In the genomic region with DNA sequence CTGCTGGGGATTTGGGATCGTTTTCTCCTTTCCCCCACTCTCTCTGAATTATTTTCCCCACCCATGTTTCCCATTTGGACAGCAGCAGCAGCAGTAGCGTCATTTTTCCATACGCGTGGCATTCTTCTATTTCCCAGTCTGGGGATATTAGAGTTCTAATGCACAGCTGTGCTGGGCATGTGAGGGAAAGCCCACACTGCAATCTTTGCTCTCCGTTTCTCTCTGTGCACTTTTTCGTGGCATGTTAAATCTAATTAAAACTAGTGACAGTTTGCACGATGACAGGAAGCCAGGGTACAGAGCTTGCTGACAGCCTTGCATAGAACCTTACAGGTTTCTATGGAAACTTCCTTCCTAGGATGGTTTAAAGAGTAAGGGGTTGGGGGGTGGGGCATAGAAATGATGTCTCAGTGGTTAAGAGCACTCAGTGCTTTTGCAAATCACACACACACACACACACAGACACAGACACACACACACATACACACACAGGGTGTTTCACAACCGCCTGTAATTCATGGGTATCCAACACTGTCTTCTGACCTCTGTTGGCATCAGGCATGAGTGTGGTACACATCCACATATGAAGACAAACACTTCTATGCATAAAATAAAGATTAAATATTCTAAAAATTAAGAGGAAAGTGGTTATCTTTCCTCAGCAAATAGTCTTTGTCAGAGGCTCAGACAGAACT, we compare ENCODE assay signal across 7 mouse cellular contexts. TPM values are rescaled to one million over a fixed set of nuclear protein-coding genes. Genes with fewer than 3 reads are reported as not detected.
DNase-seq lines count a peak whose midpoint lies in the region; ATAC-seq and TF ChIP-seq lines count a peak whose summit lies in the region.

No protein-coding gene starts in this region.

- no peak overlapping the region for H3K9ac ChIP-seq in forebrain, embryonic 15.5 days (replicated peaks)
- H3K9ac ChIP-seq in midbrain, embryonic 14.5 days (replicated peaks; ENCODE audit: low read length), result no peak overlapping the region; the same call in 1 of the 2 replicates

- H3K27me3 ChIP-seq in forebrain, embryonic 15.5 days, result no peaks in the 10 kb centered on the region
- H3K27me3 ChIP-seq in midbrain, embryonic 14.5 days (ENCODE audit: control insufficient read depth, insufficient read depth, low read length), result no peaks in the 10 kb centered on the region

- peak; percentile 69 for ATAC-seq in forebrain, embryonic 15.5 days (replicated peaks)
- no peak; the same call in 1 of the 2 replicates for ATAC-seq in midbrain, embryonic 14.5 days (ENCODE audit: low FRiP score, low TSS enrichment)

- H3K4me3 ChIP-seq in left cerebral cortex, adult 2 months, result no peak overlapping the region
- H3K4me3 ChIP-seq in cortical plate, adult 2 months (ENCODE audit: insufficient read depth, low read length), result no peak overlapping the region
- H3K4me3 ChIP-seq in forebrain, embryonic 15.5 days, result no peak overlapping the region
- no peak overlapping the region for H3K4me3 ChIP-seq in midbrain, embryonic 14.5 days (replicated peaks; ENCODE audit: low read depth, low read length)

- H3K4me1 ChIP-seq in cortical plate, adult 2 months (ENCODE audit: control insufficient read depth, insufficient read depth, low read length), result peaks cover 1% of the 10 kb centered on the region; the same call in 1 of the 2 replicates
- H3K4me1 ChIP-seq in forebrain, embryonic 15.5 days, result peaks cover 5% of the 10 kb centered on the region; the same call in 1 of the 2 replicates
- no peaks in the 10 kb centered on the region for H3K4me1 ChIP-seq in midbrain, embryonic 14.5 days (ENCODE audit: control insufficient read depth, insufficient read depth, low read length)

- intact Hi-C loops in left cerebral cortex, adult 2 months (cut with DNase I), result loop anchor here (5.0 kb wide), 1 partner anchor 645 kb away; no protein-coding TSS in a partner anchor
- intact Hi-C loops in left cerebral cortex, postnatal 10 days (cut with DNase I), result loop anchor here (10.0 kb wide), 1 partner anchor 907 kb away; no protein-coding TSS in a partner anchor

- no peaks in the 10 kb centered on the region for H3K36me3 ChIP-seq in forebrain, embryonic 15.5 days
- no peaks in the 10 kb centered on the region for H3K36me3 ChIP-seq in midbrain, embryonic 14.5 days (ENCODE audit: control insufficient read depth, insufficient read depth, low read length)

- no peak overlapping the region for H3K4me2 ChIP-seq in forebrain, embryonic 15.5 days (replicated peaks)
- no peak overlapping the region for H3K4me2 ChIP-seq in midbrain, embryonic 14.5 days (ENCODE audit: low read length)

- TF ChIP-seq POLR2A in cortical plate, adult 2 months (IDR thresholded peaks at IDR 0.05; ENCODE audit: extremely low read depth, insufficient read depth, low read length), result no peak

- 64% methylated on average over 8 of the region's 8 CpGs for whole genome bisulfite sequencing in forebrain, embryonic 15.5 days
- 47% methylated on average over 8 of the region's 8 CpGs for WGBS in midbrain, embryonic 14.5 days

- H3K27ac ChIP-seq in left cerebral cortex, adult 2 months, result peak overlapping the region; percentile 7
- 0 out of 2 replicates have a peak overlapping the region, but pooled peaks have one; percentile 26 for H3K27ac ChIP-seq in cortical plate, adult 2 months (ENCODE audit: insufficient read depth, low read length)
- peak overlapping the region; percentile 72 for H3K27ac ChIP-seq in forebrain, embryonic 15.5 days (replicated peaks)
- peak overlapping the region; percentile 57 for H3K27ac ChIP-seq in midbrain, embryonic 14.5 days (replicated peaks; ENCODE audit: low read depth, low read length)

- TF ChIP-seq CTCF in left cerebral cortex, adult 2 months (IDR thresholded peaks at IDR 0.05), result no peak
- no peak for TF ChIP-seq CTCF in cortical plate, adult 2 months (IDR thresholded peaks at IDR 0.05; ENCODE audit: extremely low read depth, insufficient read depth, low read length)

- H3K9me3 ChIP-seq in forebrain, embryonic 15.5 days, result no peaks in the 10 kb centered on the region
- H3K9me3 ChIP-seq in midbrain, embryonic 14.5 days (ENCODE audit: control insufficient read depth, low read length), result no peaks in the 10 kb centered on the region

- no peak for DNase-seq in left cerebral cortex, adult 2 months (ENCODE audit: extremely low spot score in 1 of 2, low spot score in 2 of 2)
- DNase-seq in left cerebral cortex, postnatal 10 days (ENCODE audit: extremely low spot score in 1 of 2, low spot score in 2 of 2), result no peak
- peak; percentile 42 for DNase-seq in midbrain, embryonic 14.5 days
- no peak for DNase-seq in adrenal gland, adult 8-10 months
- DNase-seq in adrenal gland, postnatal 10 days, result no peak

RNA-seq across cellular contexts. Expression of a gene that starts 3.0 kb away (rescaled TPM):
- total RNA-seq in left cerebral cortex, adult 2 months (2021), result 1 to 10 TPM; 7.3 to 8.5 TPM
- total RNA-seq in left cerebral cortex, postnatal 10 days (2021), result 1 to 10 TPM; 6.3 to 9.3 TPM
- polyA plus RNA-seq in cortical plate, adult 2 months (2012; rRNA removed), result 2.4 TPM in 2 replicates
- 0.88 and 2.4 TPM in 2 replicates for polyA plus RNA-seq in forebrain, embryonic 15.5 days (2015; fragmentation: Nextera tagmentation; extraction: Ambion mirVana)
- 0.72 and 0.77 TPM in 2 replicates for polyA plus RNA-seq in midbrain, embryonic 14.5 days (2014; fragmentation: Nextera tagmentation; extraction: Ambion mirVana)
- total RNA-seq in adrenal gland, adult 8-10 months (2022), result 10 to 100 TPM in 2 of 4 experiments, 1 to 10 TPM in 2; 2.9 to 39.5 (median 10.6) TPM
- 10 to 100 TPM; 31.6 to 31.7 TPM for total RNA-seq in adrenal gland, postnatal 10 days (2021)

RNA-seq across cellular contexts. Expression of a gene that starts 34.7 kb away (rescaled TPM):
- 10 to 100 TPM; 10.5 to 12.0 TPM for total RNA-seq in left cerebral cortex, adult 2 months (2021)
- total RNA-seq in left cerebral cortex, postnatal 10 days (2021), result 1 to 10 TPM; 5.4 to 8.4 TPM
- 4.1 and 5.2 TPM in 2 replicates for polyA plus RNA-seq in cortical plate, adult 2 months (2012; rRNA removed)
- polyA plus RNA-seq in forebrain, embryonic 15.5 days (2015; fragmentation: Nextera tagmentation; extraction: Ambion mirVana), result 1.6 and 1.8 TPM in 2 replicates
- polyA plus RNA-seq in midbrain, embryonic 14.5 days (2014; fragmentation: Nextera tagmentation; extraction: Ambion mirVana), result 0.39 and 0.97 TPM in 2 replicates
- 10 to 100 TPM in 2 of 4 experiments, 1 to 10 TPM in 2; 6.4 to 11.6 (median 10.2) TPM for total RNA-seq in adrenal gland, adult 8-10 months (2022)
- 1 to 10 TPM; 5.2 to 8.4 TPM for total RNA-seq in adrenal gland, postnatal 10 days (2021)

Comparison
In these comparisons a context has a peak if more than half of its experiments do, and no peak if none do; other contexts are left out.
1. H3K27ac ChIP-seq: peak in every context shown above with its lines; median percentile 72 in forebrain, embryonic 15.5 days; 57 in midbrain, embryonic 14.5 days; 26 in cortical plate, adult 2 months; 7 in left cerebral cortex, adult 2 months.